Mouse (Mus musculus) hindbrain, embryonic 12.5 days (tissue): Measurements from ENCODE around the gene Acot7. TPM values are rescaled to one million over a fixed set of nuclear protein-coding genes. Genes with fewer than 3 reads are reported as not detected.

Source experiments
- ATAC-seq: fragments of 200-750 bp; cut with Nextera tagmentation; 2 replicates; pipeline ENCODE4 v1.8.0; 2017; ENCODE audit warnings: moderate TSS enrichment; ENCODE audit not compliant: low FRiP score
- H3K27ac ChIP-seq: fragments of 300-500 bp; sonication (generic); 2 replicates; pipeline ENCODE4 v1.5.1; 2016; ENCODE audit warnings: mild to moderate bottlenecking
- H3K27me3 ChIP-seq: fragments of 300-500 bp; sonication (generic); 2 replicates; pipeline ENCODE4 v1.6.1; 2016; ENCODE audit warnings: mild to moderate bottlenecking
- H3K36me3 ChIP-seq: fragments of 300-500 bp; sonication (generic); 2 replicates; pipeline ENCODE4 v1.6.1; 2016; ENCODE audit warnings: mild to moderate bottlenecking
- H3K4me1 ChIP-seq: fragments of 300-500 bp; sonication (generic); 2 replicates; pipeline ENCODE4 v1.6.1; 2016
- H3K4me2 ChIP-seq: fragments of 300-500 bp; sonication (generic); replicated peaks from 2 replicates; pipeline ENCODE4 v1.6.1; 2016; ENCODE audit warnings: mild to moderate bottlenecking
- H3K4me3 ChIP-seq: fragments of 300-500 bp; sonication (generic); 2 replicates; pipeline ENCODE4 v1.5.1; 2016; ENCODE audit warnings: mild to moderate bottlenecking
- H3K9ac ChIP-seq: fragments of 300-500 bp; sonication (generic); 2 replicates; pipeline ENCODE4 v1.6.1; 2016; ENCODE audit warnings: mild to moderate bottlenecking, moderate library complexity
- H3K9me3 ChIP-seq: fragments of 300-500 bp; sonication (generic); replicated peaks from 2 replicates; pipeline ENCODE4 v1.6.1; 2016; ENCODE audit warnings: mild to moderate bottlenecking
- WGBS: fragments of 180-500 bp; shearing (Covaris S2); methylation state at CpG from one replicate; pipeline ENCODE4 v1.1.7; 2016; 5-methylcytosine and 5-hydroxymethylcytosine counted together
- polyA plus RNA-seq: library from polyadenylated mRNA; unstranded; fragments of >200 nt; fragmentation: Nextera tagmentation; extraction: Ambion mirVana; gene quantifications from 2 replicates; pipeline ENCODE4 v1.2.1, GENCODE M21; 2016

Acot7 gene
- polyA plus RNA-seq, 1 experiment from 2014 or later = 132 TPM

DNA sequence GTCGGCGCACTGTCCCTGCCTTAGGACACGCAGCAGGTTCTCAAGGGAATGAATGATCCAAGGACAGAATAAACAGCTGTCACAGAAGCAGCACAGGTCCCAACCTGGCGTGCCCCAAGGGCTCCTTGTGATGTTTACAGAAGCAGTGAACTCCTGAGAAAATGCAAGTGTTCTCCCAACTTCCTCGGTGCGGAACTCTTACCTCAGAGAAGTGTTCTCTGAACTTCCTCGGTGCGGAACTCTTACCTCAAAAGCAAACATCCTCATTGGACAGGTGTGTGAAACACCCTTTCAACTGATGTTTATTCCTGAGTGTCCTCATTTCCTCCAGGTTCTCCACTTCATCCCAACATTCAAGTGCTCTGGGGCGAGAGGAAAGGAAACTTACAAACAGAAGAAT lies 4.0 kb upstream of the Acot7 start:
- H3K9ac ChIP-seq = no peak overlapping the region
- no peak for ATAC-seq
- H3K27ac ChIP-seq = no peak overlapping the region
- no peak overlapping the region for H3K4me3 ChIP-seq
- peaks cover 56% of the 10 kb centered on the region for H3K27me3 ChIP-seq
- peaks cover 3% of the 10 kb centered on the region; the same call in 1 of the 2 replicates for H3K9me3 ChIP-seq
- no peaks in the 10 kb centered on the region for H3K36me3 ChIP-seq
- no peak overlapping the region for H3K4me2 ChIP-seq
- 90% methylated on average over 9 of the region's 9 CpGs for WGBS
- H3K4me1 ChIP-seq = peaks cover 11% of the 10 kb centered on the region

DNA sequence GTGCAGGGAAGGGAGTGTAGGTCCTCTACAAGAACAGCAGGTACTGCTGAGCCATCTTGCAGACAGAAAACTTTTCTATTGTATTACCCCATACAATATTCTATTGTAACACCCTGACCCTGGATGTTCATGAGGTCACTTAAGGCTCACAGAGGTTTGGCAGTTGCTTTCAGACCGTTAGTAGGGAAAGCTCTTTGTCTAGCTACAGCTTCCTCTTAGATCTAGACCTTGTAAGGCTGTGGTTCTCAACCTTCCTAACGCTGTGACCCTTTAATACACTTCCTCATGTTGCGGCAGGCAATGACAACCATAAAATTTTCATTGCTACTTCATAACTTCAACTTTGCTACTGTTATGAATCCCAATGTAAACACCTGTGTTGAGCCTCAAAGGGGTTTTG lies 1.3 kb upstream of the Acot7 start:
- WGBS = 78% methylated on average over 3 of the region's 3 CpGs
- no peak for ATAC-seq
- H3K36me3 ChIP-seq = no peaks in the 10 kb centered on the region
- peaks cover 1% of the 10 kb centered on the region; the same call in 1 of the 2 replicates for H3K9me3 ChIP-seq
- peaks cover 54% of the 10 kb centered on the region for H3K27me3 ChIP-seq
- no peak overlapping the region for H3K4me2 ChIP-seq
- no peak overlapping the region for H3K4me3 ChIP-seq
- no peak overlapping the region for H3K27ac ChIP-seq
- H3K4me1 ChIP-seq = peaks cover 27% of the 10 kb centered on the region
- H3K9ac ChIP-seq = no peak overlapping the region

DNA sequence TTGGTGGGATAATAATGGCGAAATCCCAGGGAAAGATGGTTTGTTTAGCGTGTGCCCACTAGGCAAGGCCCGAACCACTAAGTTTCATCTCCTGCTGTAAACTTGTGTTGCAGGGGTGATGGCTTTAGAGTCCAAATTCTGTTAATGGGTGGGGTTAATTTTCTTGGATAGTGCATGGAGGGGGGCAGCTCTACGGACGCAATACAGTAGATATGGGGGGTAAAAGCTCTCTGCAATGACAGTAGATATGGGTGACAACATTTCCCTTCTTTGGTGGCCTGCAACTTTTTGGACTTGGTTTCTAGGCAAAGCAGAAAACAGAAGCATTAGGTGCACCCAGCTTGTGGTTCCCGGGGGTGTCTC lies 779 bp upstream of the Acot7 start:
- Histone ChIP-seq H3K4me3 (peak overlapping the region; percentile 73), H3K4me1 (peaks cover 27% of the 10 kb centered on the region), H3K9me3 (no peaks in the 10 kb centered on the region), H3K9ac (peak overlapping the region; percentile 83), H3K27ac (no peak overlapping the region), H3K4me2 (peak overlapping the region; percentile 95), H3K27me3 (peaks cover 54% of the 10 kb centered on the region), H3K36me3 (no peaks in the 10 kb centered on the region)
- ATAC-seq = no peak
- WGBS = 71% methylated on average over 6 of the region's 6 CpGs

DNA sequence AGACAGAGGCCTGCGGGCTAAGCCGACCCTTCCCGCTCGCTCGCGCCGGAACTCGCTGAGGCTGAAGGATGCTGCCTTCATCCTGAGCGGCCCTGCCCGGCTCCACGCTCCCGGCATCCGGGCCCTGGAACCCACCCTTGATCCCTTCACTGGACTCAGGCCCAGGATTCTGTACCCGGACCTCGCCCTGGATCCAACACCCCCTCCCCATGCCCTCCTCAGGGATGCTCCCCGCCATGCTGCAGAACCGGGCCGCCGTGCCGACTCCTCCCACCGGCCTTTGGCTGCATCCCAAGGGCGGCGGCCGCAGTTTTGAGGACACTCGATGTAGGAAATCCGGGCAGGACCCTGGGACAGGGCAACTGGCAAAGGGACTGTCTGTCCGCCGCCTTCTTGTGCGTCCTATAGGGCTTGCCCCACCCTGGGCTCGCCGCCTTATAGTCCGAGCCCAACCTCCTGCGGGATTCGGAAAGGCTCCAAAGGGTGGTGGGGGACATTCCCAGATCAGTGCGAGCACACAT lies 470 bp downstream of the Acot7 start:
- peak overlapping the region; percentile 76 for H3K27ac ChIP-seq
- no peaks in the 10 kb centered on the region for H3K36me3 ChIP-seq
- ATAC-seq = peak; percentile 77
- 2% methylated on average over 35 of the region's 35 CpGs for WGBS
- H3K27me3 ChIP-seq = peaks cover 48% of the 10 kb centered on the region
- no peaks in the 10 kb centered on the region for H3K9me3 ChIP-seq
- H3K4me3 ChIP-seq = peak overlapping the region; percentile 73
- peak overlapping the region; percentile 80 for H3K9ac ChIP-seq
- peaks cover 27% of the 10 kb centered on the region for H3K4me1 ChIP-seq
- H3K4me2 ChIP-seq = peak overlapping the region; percentile 95

DNA sequence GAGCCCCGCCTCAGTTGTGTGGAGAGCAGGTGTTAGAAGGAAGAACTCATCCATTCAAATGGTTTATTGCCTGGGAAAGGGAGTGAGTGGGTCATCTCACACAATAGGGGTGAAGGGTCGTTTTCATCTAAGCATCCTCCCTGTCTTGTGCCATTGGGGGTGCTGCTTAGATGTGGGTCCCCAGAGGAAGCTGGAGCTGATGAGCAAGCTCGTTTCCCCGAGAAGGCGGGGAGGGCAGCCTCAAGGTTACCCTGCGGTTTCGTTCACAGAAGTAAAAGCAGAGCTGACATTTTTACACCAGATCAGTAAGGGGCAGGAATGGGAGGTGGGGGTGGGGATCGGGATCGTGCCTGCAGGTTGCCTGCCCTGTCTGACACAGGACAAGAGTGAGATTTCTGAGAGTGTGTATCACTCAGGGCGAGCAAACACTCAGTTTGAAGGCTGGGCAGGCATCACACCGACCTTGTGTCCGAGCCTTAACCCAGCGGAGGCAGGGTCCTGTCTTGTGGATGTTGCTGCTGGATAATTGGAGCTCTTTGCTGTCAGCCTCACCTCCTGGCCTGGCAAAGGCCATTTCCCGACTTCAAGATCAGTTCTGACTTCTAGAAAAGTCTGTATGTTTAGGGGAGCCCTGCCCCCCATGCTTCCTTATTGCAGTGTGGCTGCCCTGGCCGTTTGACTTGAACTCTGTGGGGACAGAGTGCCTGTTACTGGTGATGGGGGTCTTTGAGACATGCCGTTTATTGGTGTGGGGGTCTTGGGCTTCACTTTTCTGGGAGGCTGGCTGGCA lies 1.2 kb downstream of the Acot7 start:
- H3K9me3 ChIP-seq = no peaks in the 10 kb centered on the region
- H3K4me2 ChIP-seq = peak overlapping the region; percentile 95
- peak overlapping the region; percentile 73 for H3K4me3 ChIP-seq
- no peak for ATAC-seq
- peaks cover 40% of the 10 kb centered on the region for H3K27me3 ChIP-seq
- H3K9ac ChIP-seq = peak overlapping the region; percentile 80
- peak overlapping the region; percentile 76 for H3K27ac ChIP-seq
- peaks cover 27% of the 10 kb centered on the region for H3K4me1 ChIP-seq
- no peaks in the 10 kb centered on the region for H3K36me3 ChIP-seq
- WGBS = 24% methylated on average over 16 of the region's 16 CpGs

DNA sequence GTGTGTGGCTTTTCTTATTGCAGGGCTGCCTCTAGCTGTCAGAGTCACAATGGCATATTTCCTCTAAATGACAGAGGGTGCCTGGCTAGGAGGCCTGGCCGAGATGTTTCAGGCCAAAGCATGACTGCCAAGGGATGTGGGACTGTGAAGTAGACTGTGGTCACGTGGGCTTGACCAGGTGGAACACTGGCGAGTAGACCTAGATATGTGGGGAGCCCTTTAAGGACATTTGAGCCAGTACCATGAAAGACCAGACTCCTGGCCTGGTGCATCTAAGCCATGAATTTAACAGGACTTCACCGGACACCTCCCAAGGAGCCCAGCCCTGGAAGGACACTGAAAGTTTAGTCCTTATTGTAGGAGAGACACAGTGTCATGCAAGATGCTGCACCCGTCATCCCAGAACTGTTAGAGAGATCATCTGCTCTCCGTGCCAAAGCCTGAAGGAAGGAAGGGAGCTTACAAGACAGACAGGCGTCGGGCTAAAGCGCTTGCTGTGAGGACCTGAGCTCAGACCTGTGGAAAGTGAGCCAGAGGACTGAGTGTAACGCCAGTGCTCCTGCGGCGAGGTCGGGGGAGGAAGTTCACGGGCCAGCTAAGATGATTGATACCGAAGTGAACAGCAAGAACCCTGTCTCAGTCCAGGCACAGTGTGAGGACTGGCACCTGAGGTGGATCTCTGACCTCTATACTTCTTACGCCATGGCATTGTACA lies 2.2 kb downstream of the Acot7 start:
- Histone ChIP-seq H3K4me2 (peak overlapping the region; percentile 95), H3K27ac (no peak overlapping the region), H3K9ac (no peak overlapping the region), H3K4me3 (no peak overlapping the region), H3K27me3 (peaks cover 31% of the 10 kb centered on the region), H3K4me1 (peaks cover 31% of the 10 kb centered on the region), H3K36me3 (no peaks in the 10 kb centered on the region), H3K9me3 (no peaks in the 10 kb centered on the region)
- no peak for ATAC-seq
- WGBS = 90% methylated on average over 16 of the region's 16 CpGs

DNA sequence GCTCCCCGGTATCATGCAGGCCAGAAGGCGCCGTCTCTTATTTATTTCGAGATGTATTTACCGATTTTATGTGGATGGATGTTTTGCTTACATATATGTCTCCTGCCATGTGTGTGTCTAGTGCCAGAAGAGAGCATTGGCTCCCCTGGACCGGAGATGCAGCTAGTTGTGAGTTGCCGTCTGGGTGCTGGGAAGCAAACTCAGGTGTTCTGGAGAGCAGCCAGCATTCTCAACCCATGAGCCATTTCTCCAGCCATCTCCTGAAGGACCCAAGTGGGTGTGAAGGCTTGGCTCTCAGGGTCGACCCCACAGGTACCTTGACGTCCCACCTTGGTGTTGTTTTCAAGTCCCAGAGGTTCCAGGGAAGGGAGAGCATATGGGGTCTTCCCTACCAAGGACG lies 4.3 kb downstream of the Acot7 start:
- no peak overlapping the region for H3K9ac ChIP-seq
- H3K9me3 ChIP-seq = no peaks in the 10 kb centered on the region
- ATAC-seq = no peak
- no peak overlapping the region for H3K4me3 ChIP-seq
- H3K4me1 ChIP-seq = peaks cover 50% of the 10 kb centered on the region
- no peaks in the 10 kb centered on the region for H3K36me3 ChIP-seq
- 89% methylated on average over 10 of the region's 10 CpGs for WGBS
- H3K27ac ChIP-seq = no peak overlapping the region
- peaks cover 14% of the 10 kb centered on the region for H3K27me3 ChIP-seq
- no peak overlapping the region for H3K4me2 ChIP-seq

DNA sequence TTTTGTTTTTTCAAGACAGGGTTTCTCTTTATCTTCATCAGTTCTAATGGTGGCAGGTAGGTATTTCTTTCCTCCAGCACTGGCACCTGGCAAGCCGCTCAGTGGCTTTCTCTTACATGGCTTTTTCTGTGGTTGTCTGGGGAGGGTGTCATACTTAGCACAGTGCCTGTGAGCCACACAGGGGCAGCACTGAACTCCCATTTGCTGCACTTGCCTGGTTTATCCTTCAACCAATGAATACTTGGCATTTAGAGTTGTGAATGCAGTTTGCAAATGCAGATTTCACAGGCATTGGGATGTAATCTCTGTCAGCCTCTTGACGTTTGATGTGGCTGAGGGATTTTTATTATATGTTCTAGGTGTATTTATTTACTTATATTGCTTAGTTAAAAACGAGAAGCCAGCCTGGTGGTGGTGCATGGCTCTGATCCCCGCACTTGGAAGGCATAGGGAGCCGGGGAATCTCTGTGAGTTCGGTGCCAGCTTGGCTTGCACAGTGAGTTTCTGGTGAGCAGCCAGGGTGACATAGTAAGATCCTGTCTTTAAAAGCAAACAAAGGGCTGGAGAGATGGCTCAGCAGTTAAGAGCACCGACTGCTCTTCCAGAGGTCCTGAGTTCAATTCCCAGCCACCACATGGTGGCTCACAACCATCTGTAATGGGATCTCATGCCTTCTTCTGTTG lies 6.6 kb downstream of the Acot7 start:
- H3K4me3 ChIP-seq = no peak overlapping the region

DNA sequence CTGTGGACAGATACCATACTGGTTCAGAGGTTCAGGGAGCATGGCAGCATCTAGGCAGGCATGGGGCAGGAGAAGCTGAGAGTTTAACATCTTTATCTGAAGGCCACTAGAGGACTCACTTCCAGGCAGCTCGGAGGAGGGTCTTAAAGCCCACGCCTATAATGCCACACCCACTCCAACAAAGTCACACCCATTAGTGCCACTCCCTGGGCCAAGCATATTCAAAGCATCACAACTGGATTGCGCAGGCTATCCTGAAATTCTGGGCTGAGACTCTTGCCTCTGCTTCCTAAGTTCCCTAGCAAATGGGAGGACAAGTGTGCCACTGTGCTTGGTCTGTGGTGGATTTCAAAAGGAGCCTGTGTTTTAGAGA lies 7.2 kb downstream of the Acot7 start:
- ATAC-seq = peak; percentile 35
- Histone ChIP-seq H3K4me1 (peaks cover 28% of the 10 kb centered on the region), H3K9me3 (no peaks in the 10 kb centered on the region), H3K36me3 (no peaks in the 10 kb centered on the region), H3K27me3 (0 out of 2 replicates have a peak, but pooled peaks cover 1% of the 10 kb centered on the region), H3K27ac (peak overlapping the region; percentile 76), H3K4me2 (peak overlapping the region; percentile 45), H3K9ac (peak overlapping the region; percentile 48), H3K4me3 (0 out of 2 replicates have a peak overlapping the region, but pooled peaks have one; percentile 10)
- 3% methylated on average over 3 of the region's 3 CpGs for WGBS

More for the DNA sequence above, 6.6 kb downstream of the Acot7 start:
- Histone ChIP-seq H3K9ac (no peak overlapping the region), H3K4me2 (no peak overlapping the region), H3K36me3 (no peaks in the 10 kb centered on the region), H3K27ac (no peak overlapping the region), H3K4me1 (peaks cover 34% of the 10 kb centered on the region), H3K27me3 (0 out of 2 replicates have a peak, but pooled peaks cover 6% of the 10 kb centered on the region), H3K9me3 (no peaks in the 10 kb centered on the region)
- no peak for ATAC-seq
- WGBS = 65% methylated on average over 7 of the region's 7 CpGs

DNA sequence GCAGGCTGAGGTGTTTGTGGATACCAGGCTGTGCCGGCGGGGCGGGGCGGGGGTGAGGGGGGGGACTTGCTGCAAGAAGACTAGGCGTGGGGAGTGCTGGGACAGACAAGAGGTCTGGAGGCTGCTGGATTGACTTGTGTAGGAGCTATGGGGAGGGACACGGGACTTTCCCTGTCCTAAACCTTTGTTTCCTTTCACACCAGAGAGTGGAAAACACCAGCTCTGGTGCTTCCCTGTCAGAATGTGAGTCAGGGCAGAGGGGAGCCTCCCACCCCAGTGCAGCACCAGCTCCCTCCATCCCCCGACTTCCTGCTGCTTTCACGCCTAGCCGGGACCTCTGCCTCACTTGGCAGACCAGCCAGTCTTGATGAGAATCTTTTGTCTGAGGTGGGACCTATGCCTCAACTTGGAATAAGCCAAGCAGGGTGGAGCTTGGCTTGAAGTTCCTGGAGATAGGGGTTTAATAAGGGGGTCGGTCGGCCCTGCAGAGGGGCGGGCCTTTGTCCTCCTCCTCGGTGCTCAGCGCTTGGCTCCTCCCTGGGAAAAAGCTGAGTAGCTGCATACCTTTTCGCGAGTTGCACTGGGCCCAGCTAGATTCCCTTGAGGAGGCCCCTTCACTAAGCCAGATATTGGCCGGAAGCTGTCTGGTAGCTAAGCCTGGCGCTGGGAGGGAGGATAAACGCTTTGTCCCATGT lies 7.7 kb downstream of the Acot7 start:
- H3K4me2 ChIP-seq = peak overlapping the region; percentile 45
- H3K4me1 ChIP-seq = peaks cover 29% of the 10 kb centered on the region
- H3K9me3 ChIP-seq = no peaks in the 10 kb centered on the region
- WGBS = 3% methylated on average over 19 of the region's 19 CpGs
- no peaks in the 10 kb centered on the region for H3K36me3 ChIP-seq
- peak overlapping the region; percentile 76 for H3K27ac ChIP-seq
- H3K27me3 ChIP-seq = no peaks in the 10 kb centered on the region
- ATAC-seq = peak; percentile 55
- peak overlapping the region; percentile 48 for H3K9ac ChIP-seq
- peak overlapping the region; percentile 10; the same call in 1 of the 2 replicates for H3K4me3 ChIP-seq

DNA sequence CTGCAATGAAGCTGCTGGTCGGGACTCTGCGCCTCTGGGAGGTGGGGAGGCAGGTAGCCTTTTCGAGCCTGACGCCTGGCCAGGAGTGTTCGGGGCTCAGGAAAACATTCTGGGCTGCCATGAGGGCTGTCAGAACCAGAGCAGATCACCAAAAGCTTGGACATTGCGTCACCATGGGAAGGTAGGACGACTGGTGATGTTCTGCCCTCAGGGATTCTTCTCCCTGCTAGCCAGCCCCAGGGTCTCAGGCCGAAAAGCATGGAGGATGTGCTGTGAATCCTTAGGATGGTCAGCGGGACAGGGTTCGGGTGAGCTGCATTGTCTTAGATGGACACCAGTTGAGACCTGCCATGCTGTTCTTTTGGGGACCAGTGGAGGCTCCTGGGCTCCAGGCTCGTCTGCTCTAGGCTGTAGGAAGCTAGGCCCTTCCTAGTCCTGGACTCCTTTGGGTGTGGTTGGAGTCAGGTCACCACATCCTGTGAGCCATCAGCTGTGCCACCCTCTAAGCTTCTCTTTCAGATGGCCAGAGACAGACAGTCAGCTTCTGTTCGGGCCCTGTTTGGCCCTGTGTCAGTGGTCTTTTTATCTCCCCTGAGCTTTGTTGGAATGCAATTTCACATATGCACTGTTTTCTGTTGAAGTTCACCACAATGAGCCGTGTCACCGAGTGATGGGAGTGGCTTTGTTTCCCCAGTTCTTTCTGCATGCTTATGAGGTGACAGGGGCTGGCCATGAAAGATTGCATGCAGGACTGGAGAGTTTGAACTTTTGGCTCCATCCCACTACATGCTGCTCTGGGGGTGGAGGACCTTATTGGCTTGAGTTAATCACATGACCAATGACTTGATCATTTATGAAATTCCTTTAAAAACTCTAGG lies 8.5 kb downstream of the Acot7 start:
- H3K4me3 ChIP-seq = peak overlapping the region; percentile 10; the same call in 1 of the 2 replicates
- H3K36me3 ChIP-seq = no peaks in the 10 kb centered on the region
- H3K9ac ChIP-seq = peak overlapping the region; percentile 48; the same call in 1 of the 2 replicates
- no peaks in the 10 kb centered on the region for H3K27me3 ChIP-seq
- peak overlapping the region; percentile 45 for H3K4me2 ChIP-seq
- H3K27ac ChIP-seq = peak overlapping the region; percentile 76
- 0 out of 2 replicates have a peak, but pooled peaks have one; percentile 29 for ATAC-seq
- H3K4me1 ChIP-seq = peaks cover 34% of the 10 kb centered on the region
- no peaks in the 10 kb centered on the region for H3K9me3 ChIP-seq
- WGBS = 42% methylated on average over 14 of the region's 14 CpGs
